Mouse (Mus musculus): ENCODE data around the gene Zfhx3. TPM values are rescaled to one million over a fixed set of nuclear protein-coding genes. Genes with fewer than 3 reads are reported as not detected.

Zfhx3 gene
- polyA plus RNA-seq, 1 experiment from 2014 or later = 17.8 TPM

GRCm38 (mm10) chr8:108089632-108090031 lies 147.2 kb downstream of the Zfhx3 start:
- WGBS = 79% methylated on average over 5 of the region's 5 CpGs
- ATAC-seq = no peak

GRCm38 (mm10) chr8:108098598-108098997 lies 156.2 kb downstream of the Zfhx3 start:
- no peak for ATAC-seq
- peaks cover 8% of the 10 kb centered on the region for H3K4me1 ChIP-seq (ENCODE audit: control insufficient read depth, insufficient read depth, low read depth, low read length)
- WGBS = 69% methylated on average over 13 of the region's 13 CpGs

More at GRCm38 (mm10) chr8:108089632-108090031, 147.2 kb downstream of the Zfhx3 start:
- H3K4me3 ChIP-seq (ENCODE audit: low read length) = no peak overlapping the region
- H3K27me3 ChIP-seq (replicated peaks; ENCODE audit: control insufficient read depth, insufficient read depth, low read length) = no peaks in the 10 kb centered on the region
- H3K4me2 ChIP-seq (ENCODE audit: low read length) = no peak overlapping the region
- H3K4me1 ChIP-seq (ENCODE audit: control insufficient read depth, insufficient read depth, low read depth, low read length) = no peaks in the 10 kb centered on the region
- no peak overlapping the region for H3K9ac ChIP-seq (ENCODE audit: low read depth, low read length)
- H3K27ac ChIP-seq (ENCODE audit: low read depth, low read length) = no peak overlapping the region
- H3K36me3 ChIP-seq (ENCODE audit: control insufficient read depth, insufficient read depth, low read length) = no peaks in the 10 kb centered on the region
- H3K9me3 ChIP-seq (ENCODE audit: control insufficient read depth, low read length) = no peaks in the 10 kb centered on the region

GRCm38 (mm10) chr8:108101131-108101530 lies 158.7 kb downstream of the Zfhx3 start:
- Histone ChIP-seq H3K36me3 (ENCODE audit: control insufficient read depth, insufficient read depth, low read length) (no peaks in the 10 kb centered on the region), H3K27ac (ENCODE audit: low read depth, low read length) (no peak overlapping the region; the same call in 1 of the 2 replicates), H3K4me2 (ENCODE audit: low read length) (peak overlapping the region; percentile 35), H3K4me1 (ENCODE audit: control insufficient read depth, insufficient read depth, low read depth, low read length) (peaks cover 12% of the 10 kb centered on the region), H3K9me3 (ENCODE audit: control insufficient read depth, low read length) (no peaks in the 10 kb centered on the region), H3K9ac (ENCODE audit: low read depth, low read length) (peak overlapping the region; percentile 42; the same call in 1 of the 2 replicates), H3K27me3 (replicated peaks; ENCODE audit: control insufficient read depth, insufficient read depth, low read length) (no peaks in the 10 kb centered on the region; the same call in none of the 2 replicates), H3K4me3 (ENCODE audit: low read length) (no peak overlapping the region)
- no peak for ATAC-seq
- WGBS = 54% methylated on average over 8 of the region's 8 CpGs

More at GRCm38 (mm10) chr8:108098598-108098997, 156.2 kb downstream of the Zfhx3 start:
- Histone ChIP-seq H3K4me2 (ENCODE audit: low read length) (no peak overlapping the region), H3K36me3 (ENCODE audit: control insufficient read depth, insufficient read depth, low read length) (no peaks in the 10 kb centered on the region), H3K27me3 (replicated peaks; ENCODE audit: control insufficient read depth, insufficient read depth, low read length) (no peaks in the 10 kb centered on the region; the same call in 1 of the 2 replicates), H3K4me3 (ENCODE audit: low read length) (no peak overlapping the region), H3K9ac (ENCODE audit: low read depth, low read length) (no peak overlapping the region), H3K9me3 (ENCODE audit: control insufficient read depth, low read length) (no peaks in the 10 kb centered on the region), H3K27ac (ENCODE audit: low read depth, low read length) (no peak overlapping the region)

GRCm38 (mm10) chr8:108101978-108102865 lies 159.8 kb downstream of the Zfhx3 start:
- H3K4me1 ChIP-seq (ENCODE audit: control insufficient read depth, insufficient read depth, low read depth, low read length) = peaks cover 12% of the 10 kb centered on the region
- no peak overlapping the region for H3K4me3 ChIP-seq (ENCODE audit: low read length)
- peak; percentile 81 for ATAC-seq
- WGBS = 22% methylated on average over 16 of the region's 16 CpGs
- peak overlapping the region; percentile 35 for H3K27ac ChIP-seq (ENCODE audit: low read depth, low read length)
- H3K27me3 ChIP-seq (replicated peaks; ENCODE audit: control insufficient read depth, insufficient read depth, low read length) = no peaks in the 10 kb centered on the region; the same call in none of the 2 replicates
- peak overlapping the region; percentile 35 for H3K4me2 ChIP-seq (ENCODE audit: low read length)
- no peaks in the 10 kb centered on the region for H3K9me3 ChIP-seq (ENCODE audit: control insufficient read depth, low read length)
- no peaks in the 10 kb centered on the region for H3K36me3 ChIP-seq (ENCODE audit: control insufficient read depth, insufficient read depth, low read length)
- no peak overlapping the region; the same call in 1 of the 2 replicates for H3K9ac ChIP-seq (ENCODE audit: low read depth, low read length)

GRCm38 (mm10) chr8:108104471-108105098 lies 162.1 kb downstream of the Zfhx3 start:
- Histone ChIP-seq H3K9ac (ENCODE audit: low read depth, low read length) (no peak overlapping the region), H3K27ac (ENCODE audit: low read depth, low read length) (no peak overlapping the region), H3K4me1 (ENCODE audit: control insufficient read depth, insufficient read depth, low read depth, low read length) (peaks cover 12% of the 10 kb centered on the region), H3K4me2 (ENCODE audit: low read length) (no peak overlapping the region), H3K9me3 (ENCODE audit: control insufficient read depth, low read length) (no peaks in the 10 kb centered on the region), H3K27me3 (replicated peaks; ENCODE audit: control insufficient read depth, insufficient read depth, low read length) (no peaks in the 10 kb centered on the region; the same call in none of the 2 replicates), H3K4me3 (ENCODE audit: low read length) (no peak overlapping the region), H3K36me3 (ENCODE audit: control insufficient read depth, insufficient read depth, low read length) (no peaks in the 10 kb centered on the region)
- no peak for ATAC-seq
- WGBS = 36% methylated on average over 10 of the region's 10 CpGs

GRCm38 (mm10) chr8:108125053-108125452 lies 182.6 kb downstream of the Zfhx3 start:
- Histone ChIP-seq H3K9me3 (ENCODE audit: control insufficient read depth, low read length) (no peaks in the 10 kb centered on the region), H3K4me3 (ENCODE audit: low read length) (no peak overlapping the region), H3K4me1 (ENCODE audit: control insufficient read depth, insufficient read depth, low read depth, low read length) (no peaks in the 10 kb centered on the region), H3K4me2 (ENCODE audit: low read length) (no peak overlapping the region), H3K27ac (ENCODE audit: low read depth, low read length) (no peak overlapping the region), H3K27me3 (replicated peaks; ENCODE audit: control insufficient read depth, insufficient read depth, low read length) (no peaks in the 10 kb centered on the region), H3K9ac (ENCODE audit: low read depth, low read length) (no peak overlapping the region), H3K36me3 (ENCODE audit: control insufficient read depth, insufficient read depth, low read length) (no peaks in the 10 kb centered on the region)
- no peak for ATAC-seq
- 60% methylated on average over 2 of the region's 2 CpGs for WGBS

- Histone ChIP-seq H3K4me1 (ENCODE audit: control insufficient read depth, insufficient read depth, low read depth, low read length) (no peaks in the 10 kb centered on the region), H3K27ac (ENCODE audit: low read depth, low read length) (no peak overlapping the region), H3K9me3 (ENCODE audit: control insufficient read depth, low read length) (no peaks in the 10 kb centered on the region), H3K4me3 (ENCODE audit: low read length) (no peak overlapping the region), H3K9ac (ENCODE audit: low read depth, low read length) (no peak overlapping the region), H3K4me2 (ENCODE audit: low read length) (no peak overlapping the region), H3K27me3 (replicated peaks; ENCODE audit: control insufficient read depth, insufficient read depth, low read length) (no peaks in the 10 kb centered on the region), H3K36me3 (ENCODE audit: control insufficient read depth, insufficient read depth, low read length) (no peaks in the 10 kb centered on the region)
- WGBS = 13% methylated on average over 2 of the region's 2 CpGs
- no peak for ATAC-seq
These were observed 183.0 kb downstream of the Zfhx3 start for GRCm38 (mm10) chr8:108125491-108125890.

- no peak overlapping the region for H3K4me3 ChIP-seq (ENCODE audit: low read length)
- H3K27ac ChIP-seq (ENCODE audit: low read depth, low read length) = no peak overlapping the region
- H3K27me3 ChIP-seq (replicated peaks; ENCODE audit: control insufficient read depth, insufficient read depth, low read length) = no peaks in the 10 kb centered on the region
- H3K36me3 ChIP-seq (ENCODE audit: control insufficient read depth, insufficient read depth, low read length) = no peaks in the 10 kb centered on the region
- ATAC-seq = no peak
- no peak overlapping the region for H3K9ac ChIP-seq (ENCODE audit: low read depth, low read length)
- no peak overlapping the region for H3K4me2 ChIP-seq (ENCODE audit: low read length)
- H3K9me3 ChIP-seq (ENCODE audit: control insufficient read depth, low read length) = no peaks in the 10 kb centered on the region
- no peaks in the 10 kb centered on the region for H3K4me1 ChIP-seq (ENCODE audit: control insufficient read depth, insufficient read depth, low read depth, low read length)
- 74% methylated on average over 5 of the region's 5 CpGs for WGBS
These were observed 204.1 kb downstream of the Zfhx3 start for GRCm38 (mm10) chr8:108146536-108146935.

- 75% methylated on average over 15 of the region's 15 CpGs for WGBS
- H3K4me2 ChIP-seq (ENCODE audit: low read length) = no peak overlapping the region
- H3K27me3 ChIP-seq (replicated peaks; ENCODE audit: control insufficient read depth, insufficient read depth, low read length) = no peaks in the 10 kb centered on the region
- H3K4me1 ChIP-seq (ENCODE audit: control insufficient read depth, insufficient read depth, low read depth, low read length) = no peaks in the 10 kb centered on the region
- no peak overlapping the region for H3K9ac ChIP-seq (ENCODE audit: low read depth, low read length)
- ATAC-seq = no peak
- H3K27ac ChIP-seq (ENCODE audit: low read depth, low read length) = no peak overlapping the region
- no peak overlapping the region for H3K4me3 ChIP-seq (ENCODE audit: low read length)
- H3K9me3 ChIP-seq (ENCODE audit: control insufficient read depth, low read length) = no peaks in the 10 kb centered on the region
- H3K36me3 ChIP-seq (ENCODE audit: control insufficient read depth, insufficient read depth, low read length) = no peaks in the 10 kb centered on the region
These were observed 206.3 kb downstream of the Zfhx3 start for GRCm38 (mm10) chr8:108148599-108149249.

Measured in hindbrain, embryonic 16.5 days (tissue).